Mouse (Mus musculus): Measurements from ENCODE around the gene St5.

DNA sequence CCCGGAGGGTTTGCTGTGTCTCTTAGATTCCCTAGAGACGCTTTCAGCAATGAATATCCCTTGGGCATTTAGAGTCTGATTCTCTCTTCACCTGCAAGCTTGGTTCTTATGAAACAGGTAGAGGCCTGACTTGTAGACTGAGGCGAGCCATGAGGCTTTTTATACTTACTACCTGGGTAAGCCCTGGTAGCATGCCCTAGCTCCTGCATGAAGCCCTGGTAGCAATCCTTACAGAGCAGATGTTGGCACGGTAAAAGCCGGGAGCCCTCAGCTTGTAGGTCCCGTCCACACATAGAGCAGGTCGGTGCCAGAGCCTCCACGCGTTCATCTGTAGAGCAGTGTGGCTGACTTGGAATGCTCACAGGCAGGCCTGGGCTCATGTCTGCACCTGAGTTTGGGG is 195.8 kb downstream of the St5 start:
- no peak for TF ChIP-seq POLR2A (IDR thresholded peaks at IDR 0.05; ENCODE audit: borderline replicate concordance, low read depth, low read length)
- no peak for TF ChIP-seq CTCF (IDR thresholded peaks at IDR 0.05; ENCODE audit: low read depth, low read length)

All from bone marrow macrophage, adult 2 months (primary cell).